Mouse (Mus musculus) embryonic facial prominence, embryonic 12.5 days (tissue): Measurements from ENCODE around the gene Pxn. TPM values are rescaled to one million over a fixed set of nuclear protein-coding genes. Genes with fewer than 3 reads are reported as not detected.

Experiments used
- ATAC-seq: fragments of 200-750 bp; cut with Nextera tagmentation; 2 replicates; pipeline ENCODE4 v1.8.0; 2017; ENCODE audit not compliant: insufficient number of reproducible peaks, insufficient read depth, low FRiP score, low TSS enrichment
- H3K27ac ChIP-seq: fragments of 300-500 bp; sonication (generic); 2 replicates; pipeline ENCODE4 v1.5.1; 2016; ENCODE audit warnings: mild to moderate bottlenecking
- H3K27me3 ChIP-seq: fragments of 300-500 bp; sonication (generic); 2 replicates; pipeline ENCODE4 v1.6.1; 2016; ENCODE audit warnings: mild to moderate bottlenecking, moderate library complexity
- H3K36me3 ChIP-seq: fragments of 300-500 bp; sonication (generic); 2 replicates; pipeline ENCODE4 v1.6.1; 2016; ENCODE audit warnings: mild to moderate bottlenecking
- H3K4me1 ChIP-seq: fragments of 300-500 bp; sonication (generic); 2 replicates; pipeline ENCODE4 v1.6.1; 2016
- H3K4me2 ChIP-seq: fragments of 300-500 bp; sonication (generic); replicated peaks from 2 replicates; pipeline ENCODE4 v1.6.1; 2016; ENCODE audit warnings: mild to moderate bottlenecking, moderate library complexity
- H3K4me3 ChIP-seq: fragments of 300-500 bp; sonication (generic); 2 replicates; pipeline ENCODE4 v1.5.1; 2016; ENCODE audit warnings: mild to moderate bottlenecking
- H3K9ac ChIP-seq: fragments of 300-500 bp; sonication (generic); 2 replicates; pipeline ENCODE4 v1.6.1; 2016; ENCODE audit warnings: mild to moderate bottlenecking, moderate library complexity
- H3K9me3 ChIP-seq: fragments of 300-500 bp; sonication (generic); 2 replicates; pipeline ENCODE4 v1.6.1; 2016; ENCODE audit warnings: mild to moderate bottlenecking, moderate library complexity
- WGBS: fragments of 180-500 bp; shearing (Covaris S2); methylation state at CpG from one replicate; pipeline ENCODE4 v1.1.7; 2016; 5-methylcytosine and 5-hydroxymethylcytosine counted together
- polyA plus RNA-seq: library from polyadenylated mRNA; unstranded; fragments of >200 nt; fragmentation: Nextera tagmentation; extraction: Ambion mirVana; gene quantifications from 2 replicates; pipeline ENCODE4 v1.2.1, GENCODE M21; 2016

Pxn gene
- polyA plus RNA-seq, 1 experiment from 2014 or later = 47.1 TPM

GRCm38 (mm10) chr5:115547421-115547820, 40.9 kb downstream of the Pxn start:
- ATAC-seq = no peak
- no peak overlapping the region for H3K4me3 ChIP-seq

DNA sequence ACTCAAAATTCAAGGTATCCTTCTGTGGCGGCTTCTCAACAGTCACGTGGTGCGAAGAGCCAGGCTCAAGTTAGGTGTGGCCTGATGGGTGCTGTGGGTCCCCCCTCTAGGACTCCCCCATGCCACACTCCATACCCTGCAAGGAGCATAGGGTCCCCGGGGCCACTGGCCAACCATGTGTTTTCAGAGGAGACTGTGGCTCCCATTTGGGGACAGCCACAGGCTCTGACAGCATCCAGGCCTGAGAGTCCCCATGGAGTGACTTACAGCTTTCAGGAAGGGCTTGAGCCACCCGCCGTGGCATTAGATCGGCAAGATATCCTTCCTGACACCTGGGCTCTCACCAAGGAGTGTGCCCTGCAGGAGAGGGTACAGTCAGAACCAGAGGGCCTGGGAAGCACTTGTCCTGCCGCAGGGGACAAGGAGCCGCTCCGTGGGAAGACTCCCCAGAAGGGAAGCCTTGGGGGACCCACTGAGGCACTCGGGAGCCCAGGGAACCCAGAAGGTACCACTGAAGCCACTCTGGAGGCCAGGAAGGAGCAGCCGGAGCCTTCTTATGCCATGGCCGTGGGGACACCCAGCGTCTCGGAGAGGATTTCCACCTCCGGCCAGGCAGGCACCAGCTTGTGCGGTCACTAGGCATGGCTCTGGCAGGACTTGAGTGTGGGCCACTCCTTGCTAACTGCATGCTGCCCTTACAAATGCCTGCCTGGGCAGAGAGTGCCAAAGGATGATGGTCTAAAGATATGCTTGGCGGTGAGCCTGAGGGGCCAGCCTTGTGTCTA, 42.2 kb downstream of the Pxn start:
- no peak overlapping the region for H3K4me2 ChIP-seq
- peaks cover 25% of the 10 kb centered on the region for H3K4me1 ChIP-seq
- no peaks in the 10 kb centered on the region for H3K9me3 ChIP-seq
- H3K27ac ChIP-seq = no peak overlapping the region
- no peak overlapping the region for H3K9ac ChIP-seq
- H3K36me3 ChIP-seq = peaks cover 73% of the 10 kb centered on the region
- no peak overlapping the region for H3K4me3 ChIP-seq
- H3K27me3 ChIP-seq = no peaks in the 10 kb centered on the region
- ATAC-seq = no peak
- WGBS = 93% methylated on average over 18 of the region's 18 CpGs

More at GRCm38 (mm10) chr5:115547421-115547820, 40.9 kb downstream of the Pxn start:
- Histone ChIP-seq H3K36me3 (peaks cover 61% of the 10 kb centered on the region), H3K9me3 (no peaks in the 10 kb centered on the region), H3K27ac (peak overlapping the region; percentile 4; the same call in 1 of the 2 replicates), H3K4me2 (no peak overlapping the region), H3K27me3 (no peaks in the 10 kb centered on the region), H3K4me1 (peaks cover 38% of the 10 kb centered on the region), H3K9ac (no peak overlapping the region)
- 59% methylated on average over 7 of the region's 7 CpGs for WGBS

DNA sequence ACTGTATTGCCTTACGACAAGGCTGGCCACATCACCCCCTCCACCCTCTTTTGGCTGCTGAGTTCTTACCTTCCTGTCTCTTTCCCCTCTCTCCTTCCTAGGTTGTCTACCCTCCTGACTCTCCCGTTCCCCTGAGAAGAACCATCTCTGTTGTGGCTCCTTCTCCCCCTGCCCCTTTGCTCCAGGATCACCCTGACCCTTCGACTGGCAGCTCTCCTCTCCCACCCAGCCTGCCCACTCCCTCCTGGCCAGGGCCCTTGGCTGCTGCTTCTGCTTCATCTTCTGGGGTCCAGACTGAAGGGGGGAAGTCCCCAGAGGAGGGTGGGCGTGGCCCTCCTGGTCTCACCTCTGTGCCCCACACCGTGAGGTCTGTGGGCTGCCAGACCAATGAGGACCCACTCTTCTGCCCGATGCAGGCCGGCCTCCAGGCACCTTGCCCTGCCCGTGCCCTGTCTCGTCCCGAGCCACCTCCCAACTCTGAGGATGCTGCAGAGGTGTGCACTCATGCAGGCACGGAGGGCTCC, 44.1 kb downstream of the Pxn start:
- no peaks in the 10 kb centered on the region for H3K9me3 ChIP-seq
- H3K4me3 ChIP-seq = no peak overlapping the region
- H3K4me1 ChIP-seq = peaks cover 7% of the 10 kb centered on the region; the same call in 1 of the 2 replicates
- peak overlapping the region; percentile 8; the same call in 1 of the 2 replicates for H3K9ac ChIP-seq
- no peak overlapping the region for H3K4me2 ChIP-seq
- H3K27ac ChIP-seq = no peak overlapping the region
- H3K36me3 ChIP-seq = peaks cover 77% of the 10 kb centered on the region
- WGBS = 86% methylated on average over 11 of the region's 11 CpGs
- no peak for ATAC-seq
- no peaks in the 10 kb centered on the region for H3K27me3 ChIP-seq

DNA sequence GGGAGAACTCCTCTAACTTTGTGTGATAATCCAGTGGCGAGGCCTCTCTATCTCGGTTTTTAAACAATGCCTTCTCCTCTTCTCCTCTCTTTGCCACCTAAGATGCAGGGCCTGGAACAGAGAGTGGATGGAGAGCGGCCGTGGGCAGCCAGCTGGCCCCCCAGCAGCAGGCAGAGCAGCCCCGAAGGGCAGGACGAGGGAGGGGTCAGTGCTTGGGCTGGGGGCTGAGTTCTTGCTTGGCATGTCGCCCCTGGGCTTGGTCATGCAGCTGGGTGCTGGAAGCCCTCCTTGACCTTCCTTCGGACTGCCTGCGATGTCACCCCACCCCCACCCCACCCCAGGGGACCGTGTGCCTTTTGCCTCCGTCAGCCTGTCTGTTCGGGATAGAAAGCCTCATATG, 44.9 kb downstream of the Pxn start:
- WGBS = 74% methylated on average over 12 of the region's 12 CpGs
- H3K27ac ChIP-seq = no peak overlapping the region
- no peaks in the 10 kb centered on the region for H3K9me3 ChIP-seq
- no peaks in the 10 kb centered on the region for H3K27me3 ChIP-seq
- H3K9ac ChIP-seq = no peak overlapping the region
- H3K36me3 ChIP-seq = peaks cover 71% of the 10 kb centered on the region
- peaks cover 8% of the 10 kb centered on the region; the same call in 1 of the 2 replicates for H3K4me1 ChIP-seq
- no peak overlapping the region for H3K4me3 ChIP-seq
- ATAC-seq = no peak
- H3K4me2 ChIP-seq = no peak overlapping the region

- peaks cover 71% of the 10 kb centered on the region for H3K36me3 ChIP-seq
Observed at GRCm38 (mm10) chr5:115551799-115552198, 45.3 kb downstream of the Pxn start.

GRCm38 (mm10) chr5:115553801-115554420, 47.4 kb downstream of the Pxn start:
- no peaks in the 10 kb centered on the region for H3K27me3 ChIP-seq
- H3K9me3 ChIP-seq = no peaks in the 10 kb centered on the region
- peaks cover 52% of the 10 kb centered on the region for H3K36me3 ChIP-seq
- H3K4me2 ChIP-seq = no peak overlapping the region
- 90% methylated on average over 33 of the region's 33 CpGs for WGBS
- no peak overlapping the region for H3K4me3 ChIP-seq
- no peak overlapping the region for H3K9ac ChIP-seq
- no peak overlapping the region for H3K27ac ChIP-seq
- H3K4me1 ChIP-seq = peaks cover 3% of the 10 kb centered on the region; the same call in 1 of the 2 replicates
- no peak for ATAC-seq

More at GRCm38 (mm10) chr5:115551799-115552198, 45.3 kb downstream of the Pxn start:
- H3K9ac ChIP-seq = no peak overlapping the region
- no peak overlapping the region for H3K4me2 ChIP-seq
- H3K27me3 ChIP-seq = no peaks in the 10 kb centered on the region
- no peaks in the 10 kb centered on the region for H3K9me3 ChIP-seq
- H3K27ac ChIP-seq = no peak overlapping the region
- no peak for ATAC-seq
- H3K4me1 ChIP-seq = peaks cover 4% of the 10 kb centered on the region; the same call in 1 of the 2 replicates
- 84% methylated on average over 13 of the region's 13 CpGs for WGBS
- H3K4me3 ChIP-seq = no peak overlapping the region

DNA sequence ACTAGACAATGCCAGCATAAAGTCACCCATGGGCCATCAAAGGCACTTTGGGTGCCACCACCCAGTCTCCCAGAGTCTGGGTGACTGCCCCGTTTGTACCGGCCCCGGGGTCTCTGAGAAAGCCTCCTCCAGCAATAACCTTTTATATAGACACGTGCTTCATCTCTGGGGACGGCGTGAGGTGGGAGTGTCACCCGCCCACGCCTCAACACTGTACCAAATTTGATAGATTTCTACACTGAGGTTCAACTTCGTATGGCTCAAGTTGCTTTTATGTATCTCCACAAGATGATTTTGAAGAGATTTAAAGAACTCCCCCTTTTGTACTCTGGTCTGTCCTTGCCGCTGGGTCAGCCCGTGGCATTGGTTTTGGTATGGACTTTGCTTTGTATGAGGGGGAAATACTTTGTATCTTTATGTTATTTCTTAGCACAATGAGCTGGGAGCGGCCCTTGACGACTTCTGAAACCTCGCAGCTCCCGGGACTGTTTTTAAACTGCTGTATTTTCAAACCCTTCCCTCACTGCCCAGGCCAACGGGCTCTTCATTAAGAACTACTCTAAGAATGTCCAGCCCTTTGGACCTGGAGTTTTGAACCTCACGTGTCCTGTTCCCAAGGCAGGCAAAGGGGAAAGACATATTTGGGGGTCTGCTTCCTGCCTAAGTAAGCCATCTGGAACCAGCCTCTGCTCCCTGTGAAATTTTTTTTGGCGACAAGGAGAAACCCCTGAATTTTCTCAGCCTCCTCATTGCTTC, 48.2 kb downstream of the Pxn start:
- H3K36me3 ChIP-seq = peaks cover 44% of the 10 kb centered on the region
- no peak overlapping the region for H3K4me3 ChIP-seq
- ATAC-seq = no peak
- H3K27me3 ChIP-seq = no peaks in the 10 kb centered on the region
- H3K9ac ChIP-seq = no peak overlapping the region
- no peak overlapping the region for H3K4me2 ChIP-seq
- peaks cover 3% of the 10 kb centered on the region; the same call in 1 of the 2 replicates for H3K4me1 ChIP-seq
- no peaks in the 10 kb centered on the region for H3K9me3 ChIP-seq
- WGBS = 88% methylated on average over 18 of the region's 18 CpGs
- no peak overlapping the region for H3K27ac ChIP-seq

GRCm38 (mm10) chr5:115556217-115556616, 49.7 kb downstream of the Pxn start:
- Histone ChIP-seq H3K4me2 (no peak overlapping the region), H3K27me3 (no peaks in the 10 kb centered on the region), H3K4me1 (peaks cover 14% of the 10 kb centered on the region), H3K9me3 (no peaks in the 10 kb centered on the region), H3K4me3 (no peak overlapping the region), H3K27ac (peak overlapping the region; percentile 48; the same call in 1 of the 2 replicates), H3K36me3 (peaks cover 48% of the 10 kb centered on the region), H3K9ac (no peak overlapping the region)
- ATAC-seq = no peak
- WGBS = 6% methylated on average over 8 of the region's 8 CpGs

GRCm38 (mm10) chr5:115558182-115558794, 51.8 kb downstream of the Pxn start:
- Histone ChIP-seq H3K27me3 (no peaks in the 10 kb centered on the region), H3K36me3 (peaks cover 49% of the 10 kb centered on the region), H3K4me3 (no peak overlapping the region), H3K9me3 (no peaks in the 10 kb centered on the region), H3K9ac (no peak overlapping the region), H3K4me1 (peaks cover 17% of the 10 kb centered on the region), H3K4me2 (no peak overlapping the region), H3K27ac (no peak overlapping the region)
- ATAC-seq = no peak
- WGBS = 89% methylated on average over 14 of the region's 14 CpGs

DNA sequence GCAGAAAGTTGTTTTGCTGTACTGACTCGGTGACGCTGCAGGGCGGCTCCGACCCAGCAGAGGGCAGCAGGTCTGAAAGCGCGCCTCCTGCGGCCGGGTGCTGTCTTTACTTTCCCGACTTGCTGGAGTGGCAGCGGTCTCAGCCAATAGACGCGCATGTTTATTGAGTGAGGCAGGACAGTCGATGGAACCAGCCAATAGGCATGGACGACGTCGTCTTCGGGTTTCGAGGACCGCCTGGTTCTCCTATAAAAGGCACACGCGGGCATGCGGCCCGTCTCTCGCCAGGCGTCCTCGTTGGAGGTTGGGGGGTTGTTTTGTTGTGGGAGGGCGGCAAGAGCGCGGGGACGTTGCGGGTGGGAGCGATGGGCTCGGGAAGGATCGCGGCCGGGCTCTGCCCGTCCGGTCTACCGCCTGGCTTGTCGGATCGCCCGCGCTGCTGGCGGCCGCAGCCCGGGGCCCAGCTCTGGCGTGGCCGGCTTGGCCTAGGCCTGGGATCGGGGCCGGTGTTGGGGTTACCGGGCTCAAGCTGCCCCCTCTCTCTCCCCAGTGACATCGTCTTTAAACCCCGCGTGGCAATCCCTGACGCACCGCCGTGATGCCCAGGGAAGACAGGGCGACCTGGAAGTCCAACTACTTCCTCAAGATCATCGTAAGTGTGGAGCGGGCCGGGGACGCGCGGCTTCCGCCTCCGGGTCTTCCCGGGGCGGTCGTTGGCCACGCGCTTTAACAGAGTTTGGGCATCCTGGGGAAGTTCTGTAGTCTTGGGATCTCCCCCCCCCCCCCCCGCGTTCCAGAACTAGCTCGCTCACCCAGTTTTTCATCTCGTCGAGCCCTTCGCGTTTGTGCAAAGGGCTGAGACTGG, 53.0 kb downstream of the Pxn start, which contains the start of gene Rplp0:
TSS of gene Rplp0 (plus strand) at position 231 of the 865 bp plus-strand sequence.
- under 1% methylated on average over 74 of the region's 78 CpGs for WGBS
- H3K27ac ChIP-seq = peak within 1 kb of the TSS; percentile 84
- H3K27me3 ChIP-seq = no peaks in the 10 kb centered on the region
- no peaks in the 10 kb centered on the region for H3K9me3 ChIP-seq
- peak within 1 kb of the TSS; percentile 99 for H3K9ac ChIP-seq
- peaks cover 17% of the 10 kb centered on the region for H3K4me1 ChIP-seq
- ATAC-seq = peak; percentile 96
- peaks cover 46% of the 10 kb centered on the region for H3K36me3 ChIP-seq
- H3K4me3 ChIP-seq = peak within 1 kb of the TSS; percentile 88
- H3K4me2 ChIP-seq = peak within 1 kb of the TSS; percentile 87
